Comparison of ENCODE assay signal across 9 mouse cellular contexts in genomic region chr13:55644525-55644924, GRCm38 (mm10). TPM values are rescaled to one million over a fixed set of nuclear protein-coding genes. Genes with fewer than 3 reads are reported as not detected.
A peak's percentile ranks its signal among the peaks of the same experiment; 100 is the strongest.
DNase-seq lines count a peak whose midpoint lies in the region; ATAC-seq and TF ChIP-seq lines count a peak whose summit lies in the region.
"Had no signal": no experiment of that assay in that cellular context is flagged by ENCODE, and none has a peak within 500 bp of the region (broad histone marks: within the 10 kb centered on the region; RNA-seq: fewer than 3 reads in every experiment).

No protein-coding gene starts in this region.

- intact Hi-C loops in left cerebral cortex, adult 2 months (cut with DNase I) = loop anchor here (5.0 kb wide), 1 partner anchor 83 kb away; the partner anchor contains the start of gene Pcbd2

- no peak overlapping the region for H3K9ac ChIP-seq in limb, embryonic 14.5 days (ENCODE audit: low read depth, low read length, severe bottlenecking)

- no peak for DNase-seq in left cerebral cortex, adult 2 months (ENCODE audit: extremely low spot score in 1 of 2, low spot score in 2 of 2)
- DNase-seq in left cerebral cortex, adult 9 months (ENCODE audit: low spot score in 2 of 2) = no peak
- peak; percentile 56 for DNase-seq in NIH3T3 (ENCODE audit: low read depth)
- DNase-seq in limb, embryonic 14.5 days (ENCODE audit: low spot score) = peak; percentile 36
- DNase-seq in layer of hippocampus, adult 8-10 months (ENCODE audit: low spot score in 2 of 2) = no peak
- DNase-seq in frontal cortex, postnatal 25 days (ENCODE audit: low spot score in 2 of 2) = no peak
- DNase-seq in cerebellum, postnatal 36 days = no peak
- DNase-seq: gastrocnemius, postnatal 14 days had no signal

- H3K27me3 ChIP-seq in limb, embryonic 14.5 days (ENCODE audit: control insufficient read depth, insufficient read depth, low read length) = no peaks in the 10 kb centered on the region

- no peak for TF ChIP-seq POLR2A in limb, embryonic 14.5 days (IDR thresholded peaks at IDR 0.05; ENCODE audit: borderline replicate concordance, extremely low read depth, insufficient read depth, insufficient read length)

- H3K4me2 ChIP-seq in limb, embryonic 14.5 days (replicated peaks; ENCODE audit: low read depth, low read length, severe bottlenecking) = no peak overlapping the region

- H3K9me3 ChIP-seq in limb, embryonic 14.5 days (ENCODE audit: control insufficient read depth, low read length) = no peaks in the 10 kb centered on the region

- H3K27ac ChIP-seq in left cerebral cortex, adult 2 months = no peak overlapping the region
- no peak overlapping the region for H3K27ac ChIP-seq in limb, embryonic 14.5 days (replicated peaks; ENCODE audit: low read depth, low read length)

- WGBS in limb, embryonic 14.5 days = 91% methylated on average over 2 of the region's 2 CpGs

- TF ChIP-seq CTCF in left cerebral cortex, adult 2 months (IDR thresholded peaks at IDR 0.05) = peak; percentile 52

- ATAC-seq in CD4-positive, CD25-positive, alpha-beta regulatory T cell, adult 4 months = peak; percentile 71
- ATAC-seq in limb, embryonic 14.5 days (ENCODE audit: low FRiP score, low read depth) = no peak; the same call in 1 of the 2 replicates

- H3K36me3 ChIP-seq in limb, embryonic 14.5 days (ENCODE audit: control insufficient read depth, insufficient read depth, low read length) = peaks cover 76% of the 10 kb centered on the region

- no peaks in the 10 kb centered on the region for H3K4me1 ChIP-seq in limb, embryonic 14.5 days (ENCODE audit: control insufficient read depth, insufficient read depth, low read length)

- no peak overlapping the region for H3K4me3 ChIP-seq in left cerebral cortex, adult 2 months
- no peak overlapping the region for H3K4me3 ChIP-seq in limb, embryonic 14.5 days (replicated peaks; ENCODE audit: low read length)

RNA-seq across cellular contexts. Expression of gene Ddx46, which starts 9.7 kb away (rescaled TPM):
- 10 to 100 TPM; 48.5 to 50.3 TPM for total RNA-seq in left cerebral cortex, adult 2 months (2021)
- 10 to 100 TPM; 58.1 to 64.6 TPM for polyA plus RNA-seq in CD4-positive, CD25-positive, alpha-beta regulatory T cell, adult 4 months (2017; shearing (Covaris generic))
- 36.5 and 48.7 TPM in 2 replicates for polyA plus RNA-seq in limb, embryonic 14.5 days (2012; rRNA removed)
- 33.0 and 36.0 TPM in 2 replicates for polyA plus RNA-seq in limb, embryonic 14.5 days (2014; fragmentation: Nextera tagmentation; extraction: Ambion mirVana)
- total RNA-seq in layer of hippocampus, adult 8-10 months (2022) = 10 to 100 TPM; 41.8 to 48.4 (median 46.2) TPM

RNA-seq across cellular contexts. Expression of gene Caml, which starts 21.7 kb away (rescaled TPM):
- total RNA-seq in left cerebral cortex, adult 2 months (2021) = 10 to 100 TPM; 42.6 to 45.3 TPM
- polyA plus RNA-seq in CD4-positive, CD25-positive, alpha-beta regulatory T cell, adult 4 months (2017; shearing (Covaris generic)) = 10 to 100 TPM; 41.7 to 46.1 TPM
- 55.3 and 60.7 TPM in 2 replicates for polyA plus RNA-seq in limb, embryonic 14.5 days (2012; rRNA removed)
- polyA plus RNA-seq in limb, embryonic 14.5 days (2014; fragmentation: Nextera tagmentation; extraction: Ambion mirVana) = 59.4 and 60.4 TPM in 2 replicates
- total RNA-seq in layer of hippocampus, adult 8-10 months (2022) = 10 to 100 TPM; 41.5 to 54.7 (median 46.1) TPM

RNA-seq across cellular contexts. Expression of gene B4galt7, which starts 44.8 kb away (rescaled TPM):
- 10 to 100 TPM; 24.7 to 25.8 TPM for total RNA-seq in left cerebral cortex, adult 2 months (2021)
- 10 to 100 TPM; 20.5 to 42.3 TPM for polyA plus RNA-seq in CD4-positive, CD25-positive, alpha-beta regulatory T cell, adult 4 months (2017; shearing (Covaris generic))
- polyA plus RNA-seq in limb, embryonic 14.5 days (2012; rRNA removed) = 39.3 and 53.0 TPM in 2 replicates
- 10.1 and 12.5 TPM in 2 replicates for polyA plus RNA-seq in limb, embryonic 14.5 days (2014; fragmentation: Nextera tagmentation; extraction: Ambion mirVana)
- total RNA-seq in layer of hippocampus, adult 8-10 months (2022) = 10 to 100 TPM; 21.5 to 28.7 (median 24.8) TPM

RNA-seq across cellular contexts. Expression of gene B230219D22Rik, which starts 48.4 kb away (rescaled TPM):
- 10 to 100 TPM; 74.6 to 77.8 TPM for total RNA-seq in left cerebral cortex, adult 2 months (2021)
- 10 to 100 TPM; 12.8 to 14.2 TPM for polyA plus RNA-seq in CD4-positive, CD25-positive, alpha-beta regulatory T cell, adult 4 months (2017; shearing (Covaris generic))
- 75.9 and 87.5 TPM in 2 replicates for polyA plus RNA-seq in limb, embryonic 14.5 days (2012; rRNA removed)
- polyA plus RNA-seq in limb, embryonic 14.5 days (2014; fragmentation: Nextera tagmentation; extraction: Ambion mirVana) = 60.7 and 67.8 TPM in 2 replicates
- 10 to 100 TPM; 67.1 to 69.6 (median 68.9) TPM for total RNA-seq in layer of hippocampus, adult 8-10 months (2022)

Comparison
In these comparisons a context has a peak if more than half of its experiments do, and no peak if none do; other contexts are left out.
1. DNase-seq: peak in NIH3T3 (single experiment) and limb, embryonic 14.5 days (single experiment); none in left cerebral cortex, adult 2 months (0 of 2), left cerebral cortex, adult 9 months (0 of 2), layer of hippocampus, adult 8-10 months (0 of 2), frontal cortex, postnatal 25 days (0 of 2) and cerebellum, postnatal 36 days (0 of 2).